Mouse (Mus musculus): ENCODE results near the gene Asb6. TPM values are rescaled to one million over a fixed set of nuclear protein-coding genes. Genes with fewer than 3 reads are reported as not detected.

Gene Asb6
- polyA plus RNA-seq, 1 experiment from 2014 or later = 34.5 TPM

DNA sequence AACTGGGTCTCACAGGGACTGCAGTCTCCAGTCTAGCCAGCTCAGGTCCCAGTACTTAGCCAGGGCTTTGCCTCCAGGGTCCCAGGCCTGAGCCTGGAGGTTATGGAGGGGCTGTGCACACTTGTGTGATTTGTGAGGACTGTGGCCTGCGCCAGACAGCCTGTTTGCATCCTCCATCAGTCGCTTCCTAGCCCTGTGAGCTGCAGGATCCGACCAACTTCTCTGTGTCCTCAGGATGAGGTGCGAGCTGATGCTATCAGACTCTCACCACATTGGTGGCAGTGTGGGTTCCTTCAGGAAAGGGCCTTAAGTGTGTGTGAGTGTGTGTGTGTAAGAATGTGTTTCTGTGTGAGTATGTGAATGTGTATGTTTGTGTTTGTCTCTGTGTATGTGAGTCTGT lies 42.7 kb downstream of the Asb6 start:
- H3K36me3 ChIP-seq (ENCODE audit: insufficient read depth) = no peaks in the 10 kb centered on the region
- TF ChIP-seq CTCF (IDR thresholded peaks at IDR 0.05; ENCODE audit: low read depth) = no peak
- ATAC-seq (ENCODE audit: insufficient read depth) (no peak), DNase-seq (peak; percentile 62)
- peak overlapping the region; percentile 84 for H3K27ac ChIP-seq (ENCODE audit: low read depth)
- H3K4me3 ChIP-seq (ENCODE audit: low read depth, low read length) = no peak overlapping the region
- H3K9ac ChIP-seq = peak overlapping the region; percentile 20; the same call in 1 of the 2 replicates
- no peaks in the 10 kb centered on the region for H3K9me3 ChIP-seq (ENCODE audit: low read depth, low read length)
- H3K4me2 ChIP-seq = no peak overlapping the region
- H3K4me1 ChIP-seq (ENCODE audit: insufficient read depth) = peaks cover 23% of the 10 kb centered on the region
- no peaks in the 10 kb centered on the region for H3K27me3 ChIP-seq (ENCODE audit: insufficient read depth, low read length)
- WGBS = 27% methylated on average over 4 of the region's 4 CpGs

GRCm38 (mm10) chr2:30784078-30784994 lies 45.8 kb downstream of the Asb6 start:
- Histone ChIP-seq H3K27me3 (ENCODE audit: insufficient read depth, low read length) (no peaks in the 10 kb centered on the region), H3K27ac (ENCODE audit: low read depth) (peak overlapping the region; percentile 97), H3K9ac (peak overlapping the region; percentile 60), H3K4me1 (ENCODE audit: insufficient read depth) (peaks cover 23% of the 10 kb centered on the region), H3K36me3 (ENCODE audit: insufficient read depth) (no peaks in the 10 kb centered on the region), H3K4me3 (ENCODE audit: low read depth, low read length) (peak overlapping the region; percentile 34), H3K9me3 (ENCODE audit: low read depth, low read length) (no peaks in the 10 kb centered on the region), H3K4me2 (peak overlapping the region; percentile 69)
- WGBS = 4% methylated on average over 40 of the region's 40 CpGs
- ATAC-seq (ENCODE audit: insufficient read depth) (peak; percentile 75), DNase-seq (peak; percentile 94)
- peak; percentile 58 for TF ChIP-seq CTCF (IDR thresholded peaks at IDR 0.05; ENCODE audit: low read depth)

- ATAC-seq (ENCODE audit: insufficient read depth) (peak; percentile 8; the same call in 1 of the 2 replicates), DNase-seq (peak; percentile 90)
- WGBS = 0% methylated on average over 13 of the region's 13 CpGs
- Histone ChIP-seq H3K9ac (peak overlapping the region; percentile 60), H3K27ac (ENCODE audit: low read depth) (peak overlapping the region; percentile 97), H3K4me3 (ENCODE audit: low read depth, low read length) (no peak overlapping the region), H3K36me3 (ENCODE audit: insufficient read depth) (no peaks in the 10 kb centered on the region), H3K27me3 (ENCODE audit: insufficient read depth, low read length) (no peaks in the 10 kb centered on the region), H3K4me1 (ENCODE audit: insufficient read depth) (peaks cover 23% of the 10 kb centered on the region), H3K4me2 (peak overlapping the region; percentile 69), H3K9me3 (ENCODE audit: low read depth, low read length) (no peaks in the 10 kb centered on the region)
- no peak for TF ChIP-seq CTCF (IDR thresholded peaks at IDR 0.05; ENCODE audit: low read depth)
Measured at GRCm38 (mm10) chr2:30783346-30783745, 46.8 kb downstream of the Asb6 start.

GRCm38 (mm10) chr2:30782312-30783290 lies 47.5 kb downstream of the Asb6 start:
- TF ChIP-seq CTCF (IDR thresholded peaks at IDR 0.05; ENCODE audit: low read depth) = no peak
- Histone ChIP-seq H3K9ac (peak overlapping the region; percentile 33), H3K4me3 (ENCODE audit: low read depth, low read length) (no peak overlapping the region), H3K4me2 (peak overlapping the region; percentile 69), H3K4me1 (ENCODE audit: insufficient read depth) (peaks cover 22% of the 10 kb centered on the region), H3K9me3 (ENCODE audit: low read depth, low read length) (no peaks in the 10 kb centered on the region), H3K36me3 (ENCODE audit: insufficient read depth) (no peaks in the 10 kb centered on the region), H3K27me3 (ENCODE audit: insufficient read depth, low read length) (no peaks in the 10 kb centered on the region), H3K27ac (ENCODE audit: low read depth) (peak overlapping the region; percentile 73)
- WGBS = 66% methylated on average over 8 of the region's 8 CpGs
- ATAC-seq (ENCODE audit: insufficient read depth) (no peak), DNase-seq (no peak)

GRCm38 (mm10) chr2:30779241-30779640 lies 50.9 kb downstream of the Asb6 start:
- ATAC-seq (ENCODE audit: insufficient read depth) = no peak
- 9% methylated on average over 5 of the region's 5 CpGs for WGBS

DNA sequence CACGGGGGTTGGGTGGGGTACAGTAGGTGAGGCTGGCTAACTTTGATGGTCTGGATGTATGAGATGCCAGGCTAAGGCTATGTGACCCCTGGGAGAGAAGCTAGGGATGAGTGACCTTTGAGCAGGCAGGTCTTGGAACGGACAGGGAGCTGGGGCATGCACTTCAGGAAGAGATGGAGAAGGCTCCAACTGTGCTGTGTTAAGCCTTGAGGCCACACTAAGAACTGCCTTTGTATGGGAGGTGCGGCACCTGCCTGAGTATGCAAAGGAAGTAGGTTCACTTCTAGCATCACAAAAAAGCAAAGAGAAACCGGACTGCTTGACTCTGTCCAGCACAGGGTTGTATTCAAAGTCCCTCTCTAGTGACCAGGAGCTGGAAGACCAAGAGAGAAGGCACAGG lies 51.9 kb downstream of the Asb6 start:
- 69% methylated on average over 4 of the region's 4 CpGs for WGBS
- no peaks in the 10 kb centered on the region for H3K36me3 ChIP-seq (ENCODE audit: insufficient read depth)
- H3K4me3 ChIP-seq (ENCODE audit: low read depth, low read length) = no peak overlapping the region
- no peaks in the 10 kb centered on the region for H3K4me1 ChIP-seq (ENCODE audit: insufficient read depth)
- H3K27ac ChIP-seq (ENCODE audit: low read depth) = no peak overlapping the region
- no peak overlapping the region for H3K4me2 ChIP-seq
- ATAC-seq (ENCODE audit: insufficient read depth) (no peak), DNase-seq (no peak)
- no peak overlapping the region for H3K9ac ChIP-seq
- TF ChIP-seq CTCF (IDR thresholded peaks at IDR 0.05; ENCODE audit: low read depth) = no peak
- H3K27me3 ChIP-seq (ENCODE audit: insufficient read depth, low read length) = no peaks in the 10 kb centered on the region
- H3K9me3 ChIP-seq (ENCODE audit: low read depth, low read length) = no peaks in the 10 kb centered on the region

More at GRCm38 (mm10) chr2:30779241-30779640, 50.9 kb downstream of the Asb6 start:
- Histone ChIP-seq H3K27me3 (ENCODE audit: insufficient read depth, low read length) (no peaks in the 10 kb centered on the region), H3K4me1 (ENCODE audit: insufficient read depth) (peaks cover 6% of the 10 kb centered on the region), H3K9me3 (ENCODE audit: low read depth, low read length) (no peaks in the 10 kb centered on the region), H3K36me3 (ENCODE audit: insufficient read depth) (no peaks in the 10 kb centered on the region), H3K27ac (ENCODE audit: low read depth) (no peak overlapping the region), H3K9ac (no peak overlapping the region), H3K4me2 (no peak overlapping the region), H3K4me3 (ENCODE audit: low read depth, low read length) (no peak overlapping the region)
- DNase-seq = no peak
- no peak for TF ChIP-seq CTCF (IDR thresholded peaks at IDR 0.05; ENCODE audit: low read depth)

All from lung, embryonic 14.5 days (tissue).